Mouse (Mus musculus): ENCODE results near the gene Setd3. TPM values are rescaled to one million over a fixed set of nuclear protein-coding genes. Genes with fewer than 3 reads are reported as not detected.

Gene Setd3
- polyA plus RNA-seq, 1 experiment from 2014 or later: 74.2 TPM

DNA sequence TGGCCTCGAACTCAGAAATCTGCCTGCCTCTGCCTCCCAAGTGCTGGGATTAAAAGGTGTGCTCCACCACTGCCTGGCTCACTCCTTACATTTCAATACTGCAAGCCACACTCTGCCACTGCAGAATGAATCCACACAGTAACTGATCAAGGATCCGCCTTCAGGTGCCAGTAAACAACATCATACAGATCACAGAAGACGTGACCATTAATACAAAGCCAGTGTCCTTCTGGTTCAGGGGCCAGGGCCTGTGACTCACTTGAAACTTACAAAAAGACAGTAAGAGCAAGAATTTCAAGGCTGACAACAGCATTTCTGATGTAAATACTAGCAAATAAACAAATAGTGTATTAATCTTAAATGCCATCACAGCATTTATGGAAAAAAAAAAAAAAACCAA is 33.9 kb downstream of the Setd3 start:
- Histone ChIP-seq H3K4me2 (replicated peaks; ENCODE audit: low read depth, low read length) (no peak overlapping the region), H3K4me1 (ENCODE audit: control insufficient read depth, insufficient read depth, low read length) (no peaks in the 10 kb centered on the region), H3K4me3 (ENCODE audit: low read depth, low read length) (no peak overlapping the region), H3K27me3 (ENCODE audit: control insufficient read depth, insufficient read depth, low read length) (no peaks in the 10 kb centered on the region), H3K9ac (replicated peaks; ENCODE audit: low read depth, low read length) (no peak overlapping the region), H3K9me3 (ENCODE audit: control insufficient read depth, low read depth, low read length) (no peaks in the 10 kb centered on the region), H3K27ac (ENCODE audit: low read length) (no peak overlapping the region), H3K36me3 (ENCODE audit: control insufficient read depth, insufficient read depth, low read length) (peaks cover 21% of the 10 kb centered on the region)
- WGBS: 92% methylated on average over 3 of the region's 3 CpGs
- no peak for ATAC-seq (ENCODE audit: insufficient number of reproducible peaks, insufficient read depth, low FRiP score, low read depth)

DNA sequence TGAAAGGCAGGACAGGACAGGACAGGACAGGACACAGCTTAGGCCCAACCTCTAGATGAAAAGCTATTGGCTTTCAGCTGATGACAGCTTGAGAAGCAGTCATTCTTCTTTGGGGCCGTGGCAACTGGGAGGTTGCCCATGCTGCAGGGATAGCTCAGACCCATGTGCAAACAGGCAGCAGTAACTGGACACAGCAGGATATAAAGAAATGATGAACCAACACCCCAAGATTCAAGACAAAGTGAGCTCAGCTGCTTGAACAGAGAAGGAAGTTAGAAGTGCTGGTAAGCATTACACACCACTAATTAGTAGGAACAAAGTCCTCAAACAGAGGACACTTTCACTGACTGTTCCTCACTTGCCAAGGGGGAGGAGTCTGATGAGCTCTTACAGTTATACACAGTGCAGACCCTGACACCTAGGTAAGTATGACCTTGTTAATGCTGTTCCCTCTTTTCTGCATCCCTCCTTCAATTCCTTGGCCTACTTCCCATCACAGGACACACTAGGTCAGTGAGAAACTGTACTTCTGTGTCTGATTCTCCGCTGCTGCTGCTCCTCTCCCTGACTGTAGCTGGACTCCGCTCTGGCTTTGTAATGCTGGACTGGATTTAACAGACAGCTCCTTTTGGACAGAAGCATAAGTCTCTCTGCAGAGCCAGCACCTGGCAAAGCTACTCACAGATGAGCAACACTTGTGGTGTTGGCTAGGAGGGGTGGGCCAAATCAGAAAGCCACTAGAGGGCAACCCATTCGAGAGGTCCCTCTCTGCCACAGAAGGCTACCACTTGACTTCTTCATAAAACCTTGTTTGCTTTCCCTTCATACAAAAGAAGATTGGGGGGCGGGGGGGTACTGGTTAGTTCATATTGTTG is 35.3 kb downstream of the Setd3 start:
- no peak for ATAC-seq (ENCODE audit: insufficient number of reproducible peaks, insufficient read depth, low FRiP score, low read depth)

DNA sequence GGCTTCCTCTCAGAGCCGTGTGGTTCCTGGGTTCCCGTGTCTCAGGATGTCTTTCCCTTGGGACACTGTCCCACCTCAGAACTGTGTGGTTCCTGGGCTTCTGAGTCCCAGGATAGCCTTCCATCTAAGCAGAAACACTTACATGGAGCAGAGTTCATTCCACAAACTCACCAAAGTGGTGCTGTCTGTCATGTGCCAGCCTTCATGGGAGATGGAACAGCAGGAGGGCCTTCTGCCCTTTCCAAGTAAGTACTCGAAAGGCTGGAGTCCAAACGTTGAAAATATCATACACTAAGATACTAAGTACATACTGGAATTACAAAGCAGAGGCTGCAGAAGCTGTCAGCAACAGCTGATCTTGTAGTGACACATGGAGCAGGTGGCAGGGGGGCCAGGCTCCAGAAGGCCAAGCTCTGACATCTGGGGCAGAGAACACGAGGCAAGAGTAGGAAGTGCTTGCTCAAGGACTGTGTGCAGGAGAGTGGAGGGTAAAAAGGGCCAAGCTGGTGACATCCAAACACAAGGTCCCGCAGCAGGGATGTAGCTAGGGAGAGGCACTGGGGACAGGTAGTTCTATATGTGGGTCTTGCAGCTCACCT is 43.4 kb downstream of the Setd3 start:
- no peak for ATAC-seq (ENCODE audit: insufficient number of reproducible peaks, insufficient read depth, low FRiP score, low read depth)
- H3K27me3 ChIP-seq (ENCODE audit: control insufficient read depth, insufficient read depth, low read length): no peaks in the 10 kb centered on the region
- H3K9ac ChIP-seq (replicated peaks; ENCODE audit: low read depth, low read length): no peak overlapping the region
- no peaks in the 10 kb centered on the region for H3K4me1 ChIP-seq (ENCODE audit: control insufficient read depth, insufficient read depth, low read length)
- 78% methylated on average over 6 of the region's 6 CpGs for WGBS
- no peak overlapping the region for H3K4me3 ChIP-seq (ENCODE audit: low read depth, low read length)
- peaks cover 11% of the 10 kb centered on the region; the same call in 1 of the 2 replicates for H3K36me3 ChIP-seq (ENCODE audit: control insufficient read depth, insufficient read depth, low read length)
- H3K4me2 ChIP-seq (replicated peaks; ENCODE audit: low read depth, low read length): no peak overlapping the region
- H3K9me3 ChIP-seq (ENCODE audit: control insufficient read depth, low read depth, low read length): no peaks in the 10 kb centered on the region
- H3K27ac ChIP-seq (ENCODE audit: low read length): no peak overlapping the region

More for the DNA sequence above, 35.3 kb downstream of the Setd3 start:
- H3K27ac ChIP-seq (ENCODE audit: low read length): no peak overlapping the region
- peaks cover 16% of the 10 kb centered on the region for H3K36me3 ChIP-seq (ENCODE audit: control insufficient read depth, insufficient read depth, low read length)
- H3K27me3 ChIP-seq (ENCODE audit: control insufficient read depth, insufficient read depth, low read length): no peaks in the 10 kb centered on the region
- H3K4me1 ChIP-seq (ENCODE audit: control insufficient read depth, insufficient read depth, low read length): no peaks in the 10 kb centered on the region
- 88% methylated on average over 5 of the region's 5 CpGs for WGBS
- H3K9ac ChIP-seq (replicated peaks; ENCODE audit: low read depth, low read length): no peak overlapping the region
- no peak overlapping the region for H3K4me3 ChIP-seq (ENCODE audit: low read depth, low read length)
- no peak overlapping the region for H3K4me2 ChIP-seq (replicated peaks; ENCODE audit: low read depth, low read length)
- no peaks in the 10 kb centered on the region for H3K9me3 ChIP-seq (ENCODE audit: control insufficient read depth, low read depth, low read length)

DNA sequence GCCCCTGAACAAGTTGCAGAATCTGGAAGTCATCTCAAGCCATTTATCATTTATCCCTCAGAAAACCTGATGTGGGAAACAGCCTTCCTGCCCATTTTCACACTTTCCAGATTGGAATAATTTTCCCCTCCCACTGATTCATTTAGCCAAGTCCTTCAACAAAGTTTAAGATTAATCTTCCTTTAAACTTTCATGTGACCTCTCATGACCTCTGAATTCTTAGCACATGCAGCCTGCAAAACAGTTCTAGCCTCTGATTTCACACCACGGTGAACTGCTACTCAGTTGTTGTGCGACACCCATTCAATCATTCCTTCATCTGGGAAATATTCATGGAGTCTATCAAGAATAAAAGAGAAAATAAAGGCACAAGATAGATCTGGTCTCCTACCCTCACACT is 45.9 kb downstream of the Setd3 start:
- no peaks in the 10 kb centered on the region for H3K27me3 ChIP-seq (ENCODE audit: control insufficient read depth, insufficient read depth, low read length)
- H3K9ac ChIP-seq (replicated peaks; ENCODE audit: low read depth, low read length): no peak overlapping the region
- no peaks in the 10 kb centered on the region for H3K4me1 ChIP-seq (ENCODE audit: control insufficient read depth, insufficient read depth, low read length)
- H3K27ac ChIP-seq (ENCODE audit: low read length): no peak overlapping the region
- H3K36me3 ChIP-seq (ENCODE audit: control insufficient read depth, insufficient read depth, low read length): peaks cover 14% of the 10 kb centered on the region; the same call in 1 of the 2 replicates
- WGBS: 64% methylated on average over 2 of the region's 2 CpGs
- H3K9me3 ChIP-seq (ENCODE audit: control insufficient read depth, low read depth, low read length): no peaks in the 10 kb centered on the region; the same call in 1 of the 2 replicates
- ATAC-seq (ENCODE audit: insufficient number of reproducible peaks, insufficient read depth, low FRiP score, low read depth): no peak
- H3K4me2 ChIP-seq (replicated peaks; ENCODE audit: low read depth, low read length): no peak overlapping the region
- no peak overlapping the region for H3K4me3 ChIP-seq (ENCODE audit: low read depth, low read length)

DNA sequence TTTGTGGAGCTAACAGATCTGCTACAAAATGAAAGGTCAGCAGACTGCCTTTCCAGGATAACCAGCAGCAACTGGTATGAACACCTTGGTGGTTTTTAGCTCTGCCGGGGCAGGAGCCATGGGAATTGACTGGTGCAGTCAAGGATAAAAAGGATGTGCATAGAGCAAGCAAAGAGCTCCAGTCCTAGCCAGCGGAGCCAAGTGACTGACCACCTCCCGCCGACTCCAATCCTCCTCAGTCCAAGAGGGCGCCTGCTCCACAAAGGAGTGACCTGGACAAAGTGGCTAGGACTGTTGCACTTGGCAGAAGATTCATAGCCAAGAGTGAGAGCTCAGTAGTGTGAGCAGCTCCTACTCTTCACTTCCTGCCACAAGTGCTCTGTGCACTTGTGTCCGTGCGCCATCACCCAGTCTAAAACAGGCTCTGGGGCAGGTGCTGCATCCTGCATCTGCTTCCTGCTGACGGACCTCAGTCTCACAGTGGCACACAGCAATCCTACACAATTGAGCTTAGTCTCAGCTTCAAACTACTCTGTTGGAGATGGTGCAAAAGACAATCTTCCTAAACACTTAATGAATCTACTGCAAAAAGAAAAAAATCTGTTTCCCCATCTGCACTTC is 46.6 kb downstream of the Setd3 start:
- Histone ChIP-seq H3K9ac (replicated peaks; ENCODE audit: low read depth, low read length) (no peak overlapping the region), H3K4me2 (replicated peaks; ENCODE audit: low read depth, low read length) (no peak overlapping the region), H3K9me3 (ENCODE audit: control insufficient read depth, low read depth, low read length) (no peaks in the 10 kb centered on the region; the same call in 1 of the 2 replicates), H3K4me3 (ENCODE audit: low read depth, low read length) (no peak overlapping the region), H3K27ac (ENCODE audit: low read length) (no peak overlapping the region), H3K36me3 (ENCODE audit: control insufficient read depth, insufficient read depth, low read length) (peaks cover 11% of the 10 kb centered on the region; the same call in 1 of the 2 replicates), H3K4me1 (ENCODE audit: control insufficient read depth, insufficient read depth, low read length) (no peaks in the 10 kb centered on the region), H3K27me3 (ENCODE audit: control insufficient read depth, insufficient read depth, low read length) (no peaks in the 10 kb centered on the region)
- no peak for ATAC-seq (ENCODE audit: insufficient number of reproducible peaks, insufficient read depth, low FRiP score, low read depth)
- 91% methylated on average over 8 of the region's 8 CpGs for WGBS

DNA sequence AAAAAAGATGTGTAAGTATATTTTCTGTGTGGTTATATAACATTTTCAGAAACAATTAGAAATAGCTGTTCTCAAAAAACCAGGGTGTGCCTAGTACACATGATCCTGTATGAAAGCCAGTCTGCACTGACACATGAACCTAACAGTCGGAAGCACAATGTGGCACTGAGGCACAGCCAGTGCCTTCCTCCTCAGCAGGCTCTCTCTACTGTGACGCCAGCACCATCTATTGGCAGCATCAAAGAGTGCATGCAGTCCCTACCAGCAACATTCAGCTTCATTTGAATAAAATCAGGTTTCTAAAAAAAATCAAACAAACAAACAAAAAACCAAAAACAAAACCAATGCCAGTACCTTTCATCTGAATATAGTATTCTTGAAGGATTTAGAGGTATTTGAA is 57.8 kb downstream of the Setd3 start:
- WGBS: 9% methylated on average over 2 of the region's 2 CpGs
- Histone ChIP-seq H3K9me3 (ENCODE audit: control insufficient read depth, low read depth, low read length) (no peaks in the 10 kb centered on the region), H3K4me3 (ENCODE audit: low read depth, low read length) (no peak overlapping the region), H3K4me1 (ENCODE audit: control insufficient read depth, insufficient read depth, low read length) (0 out of 2 replicates have a peak, but pooled peaks cover 8% of the 10 kb centered on the region), H3K27me3 (ENCODE audit: control insufficient read depth, insufficient read depth, low read length) (no peaks in the 10 kb centered on the region), H3K9ac (replicated peaks; ENCODE audit: low read depth, low read length) (no peak overlapping the region), H3K27ac (ENCODE audit: low read length) (no peak overlapping the region), H3K4me2 (replicated peaks; ENCODE audit: low read depth, low read length) (no peak overlapping the region), H3K36me3 (ENCODE audit: control insufficient read depth, insufficient read depth, low read length) (peaks cover 8% of the 10 kb centered on the region; the same call in 1 of the 2 replicates)
- no peak for ATAC-seq (ENCODE audit: insufficient number of reproducible peaks, insufficient read depth, low FRiP score, low read depth)

DNA sequence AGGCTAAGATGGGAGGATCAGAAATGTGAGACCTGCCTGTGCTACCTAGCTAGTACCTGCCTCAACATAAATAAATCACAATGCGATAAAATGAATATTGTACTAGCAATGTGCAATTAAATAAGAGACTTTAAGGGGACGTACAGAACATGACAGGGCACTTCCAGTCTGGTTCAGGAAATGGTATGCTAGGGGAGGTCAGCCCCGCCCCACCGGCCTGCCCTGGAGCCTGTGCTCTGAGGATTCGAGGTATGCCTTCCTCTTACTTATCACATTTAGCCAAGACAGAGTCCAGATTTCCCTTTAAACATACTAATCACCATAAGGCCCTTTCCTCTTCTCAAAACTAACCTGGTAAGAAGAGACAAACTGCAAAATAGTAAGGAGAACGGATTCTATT is 58.7 kb downstream of the Setd3 start:
- Histone ChIP-seq H3K9me3 (ENCODE audit: control insufficient read depth, low read depth, low read length) (no peaks in the 10 kb centered on the region), H3K4me2 (replicated peaks; ENCODE audit: low read depth, low read length) (no peak overlapping the region), H3K36me3 (ENCODE audit: control insufficient read depth, insufficient read depth, low read length) (peaks cover 11% of the 10 kb centered on the region; the same call in 1 of the 2 replicates), H3K4me3 (ENCODE audit: low read depth, low read length) (no peak overlapping the region), H3K9ac (replicated peaks; ENCODE audit: low read depth, low read length) (no peak overlapping the region), H3K27ac (ENCODE audit: low read length) (no peak overlapping the region), H3K27me3 (ENCODE audit: control insufficient read depth, insufficient read depth, low read length) (no peaks in the 10 kb centered on the region), H3K4me1 (ENCODE audit: control insufficient read depth, insufficient read depth, low read length) (0 out of 2 replicates have a peak, but pooled peaks cover 8% of the 10 kb centered on the region)
- whole genome bisulfite sequencing: 62% methylated on average over 6 of the region's 6 CpGs
- ATAC-seq (ENCODE audit: insufficient number of reproducible peaks, insufficient read depth, low FRiP score, low read depth): no peak

DNA sequence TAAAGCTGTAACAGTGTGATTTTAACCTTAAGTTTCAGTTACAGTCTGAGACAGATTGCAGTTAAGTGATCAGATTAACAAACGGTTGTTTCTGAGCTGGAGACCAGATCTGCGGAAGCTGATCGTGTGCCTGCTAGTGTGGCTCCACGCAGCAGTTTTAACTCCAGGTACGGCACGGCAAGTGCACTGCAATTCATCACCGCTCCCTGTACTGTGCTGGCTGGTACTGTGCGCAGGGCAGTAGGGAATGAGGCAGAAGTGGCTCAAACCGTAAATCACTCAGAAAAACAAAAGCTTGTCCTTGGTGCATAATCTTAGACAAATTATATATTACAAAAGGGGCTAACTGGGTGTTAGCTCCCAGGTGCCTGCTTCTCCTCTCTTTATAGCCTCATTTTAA is 59.2 kb downstream of the Setd3 start:
- no peak overlapping the region for H3K4me3 ChIP-seq (ENCODE audit: low read depth, low read length)
- no peak overlapping the region for H3K9ac ChIP-seq (replicated peaks; ENCODE audit: low read depth, low read length)
- H3K4me1 ChIP-seq (ENCODE audit: control insufficient read depth, insufficient read depth, low read length): 0 out of 2 replicates have a peak, but pooled peaks cover 8% of the 10 kb centered on the region
- no peak overlapping the region for H3K4me2 ChIP-seq (replicated peaks; ENCODE audit: low read depth, low read length)
- no peaks in the 10 kb centered on the region for H3K27me3 ChIP-seq (ENCODE audit: control insufficient read depth, insufficient read depth, low read length)
- H3K27ac ChIP-seq (ENCODE audit: low read length): no peak overlapping the region
- H3K9me3 ChIP-seq (ENCODE audit: control insufficient read depth, low read depth, low read length): no peaks in the 10 kb centered on the region
- 46% methylated on average over 9 of the region's 9 CpGs for WGBS
- peaks cover 11% of the 10 kb centered on the region; the same call in 1 of the 2 replicates for H3K36me3 ChIP-seq (ENCODE audit: control insufficient read depth, insufficient read depth, low read length)
- no peak for ATAC-seq (ENCODE audit: insufficient number of reproducible peaks, insufficient read depth, low FRiP score, low read depth)

All from stomach, embryonic 14.5 days (tissue).